Mouse (Mus musculus) limb, embryonic 11.5 days (tissue): Measurements from ENCODE around the gene Aox4. TPM values are rescaled to one million over a fixed set of nuclear protein-coding genes. Genes with fewer than 3 reads are reported as not detected.

Experiments
- ATAC-seq: fragments of 200-750 bp; cut with Nextera tagmentation; 2 replicates; pipeline ENCODE4 v1.8.0; 2017; ENCODE audit warnings: low read depth; ENCODE audit not compliant: insufficient number of reproducible peaks, low FRiP score, low TSS enrichment
- DNase-seq: peaks from one replicate; pipeline ENCODE4 v3.0.0-alpha.2; 2015; ENCODE audit warnings: low spot score
- H3K27ac ChIP-seq: fragments of 300-500 bp; sonication (generic); replicated peaks from 2 replicates; pipeline ENCODE4 v1.5.1; 2014; ENCODE audit warnings: low read depth, mild to moderate bottlenecking, low read length
- H3K27me3 ChIP-seq: fragments of 300-500 bp; sonication (generic); 2 replicates; pipeline ENCODE4 v1.6.1; 2014; ENCODE audit warnings: mild to moderate bottlenecking, low read length, mixed read lengths; ENCODE audit not compliant: control insufficient read depth, insufficient read depth
- H3K36me3 ChIP-seq: fragments of 300-500 bp; sonication (generic); 2 replicates; pipeline ENCODE4 v1.6.1; 2014; ENCODE audit warnings: mild to moderate bottlenecking, low read length, moderate library complexity, mixed read lengths; ENCODE audit not compliant: control insufficient read depth, insufficient read depth
- H3K4me1 ChIP-seq: fragments of 300-500 bp; sonication (generic); 2 replicates; pipeline ENCODE4 v1.6.1; 2014; ENCODE audit warnings: low read length, mixed read lengths; ENCODE audit not compliant: control insufficient read depth, insufficient read depth
- H3K4me2 ChIP-seq: fragments of 300-500 bp; sonication (generic); 2 replicates; pipeline ENCODE4 v1.6.1; 2014; ENCODE audit warnings: low read depth, mild to moderate bottlenecking, moderate library complexity; ENCODE audit not compliant: severe bottlenecking
- H3K4me3 ChIP-seq: fragments of 300-500 bp; sonication (generic); 2 replicates; pipeline ENCODE4 v1.5.1; 2014; ENCODE audit warnings: low read depth, low read length
- H3K9ac ChIP-seq: fragments of 300-500 bp; sonication (generic); 2 replicates; pipeline ENCODE4 v1.6.1; 2014; ENCODE audit warnings: mild to moderate bottlenecking, low read length
- H3K9me3 ChIP-seq: fragments of 300-500 bp; sonication (generic); 2 replicates; pipeline ENCODE4 v1.6.1; 2016; ENCODE audit warnings: low read length; ENCODE audit not compliant: control insufficient read depth
- WGBS: fragments of 180-500 bp; shearing (Covaris S2); extraction: QIAGEN DNeasy Blood & Tissue Kit; methylation state at CpG from one replicate; pipeline ENCODE4 v1.1.7; 2014; 5-methylcytosine and 5-hydroxymethylcytosine counted together
- polyA plus RNA-seq: library from polyadenylated mRNA; unstranded; fragments of >200 nt; fragmentation: Nextera tagmentation; extraction: Ambion mirVana; gene quantifications from 2 replicates; pipeline ENCODE4 v1.2.1, GENCODE M21; 2014

Aox4 gene
- polyA plus RNA-seq, 1 experiment from 2014 or later = 0.08 TPM

DNA sequence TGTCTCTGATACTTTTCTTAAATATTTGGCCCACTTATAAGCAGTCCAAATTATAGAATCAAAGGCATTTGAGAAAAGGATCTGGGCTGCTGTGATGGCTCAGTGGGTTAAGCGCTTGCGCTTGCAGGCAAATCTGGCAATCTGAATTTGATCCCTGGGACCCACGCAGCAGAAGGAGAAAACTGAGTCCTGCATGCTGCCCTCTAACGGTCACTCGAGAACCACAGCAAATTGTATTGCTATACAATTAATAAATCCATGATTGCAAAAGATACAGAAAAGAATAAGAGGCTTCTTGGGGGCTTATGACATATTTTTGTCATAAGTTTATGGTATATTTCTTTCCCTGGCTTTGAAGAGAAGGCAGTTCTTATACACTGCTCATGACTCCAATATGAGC is 25.2 kb downstream of the Aox4 start:
- no peaks in the 10 kb centered on the region for H3K27me3 ChIP-seq
- no peak overlapping the region for H3K4me3 ChIP-seq
- H3K9ac ChIP-seq = no peak overlapping the region
- no peaks in the 10 kb centered on the region for H3K36me3 ChIP-seq
- 45% methylated on average over 5 of the region's 5 CpGs for WGBS
- no peaks in the 10 kb centered on the region for H3K4me1 ChIP-seq
- DNase-seq = no peak
- H3K9me3 ChIP-seq = no peaks in the 10 kb centered on the region; the same call in 1 of the 2 replicates
- no peak for ATAC-seq
- H3K27ac ChIP-seq = no peak overlapping the region
- no peak overlapping the region for H3K4me2 ChIP-seq

DNA sequence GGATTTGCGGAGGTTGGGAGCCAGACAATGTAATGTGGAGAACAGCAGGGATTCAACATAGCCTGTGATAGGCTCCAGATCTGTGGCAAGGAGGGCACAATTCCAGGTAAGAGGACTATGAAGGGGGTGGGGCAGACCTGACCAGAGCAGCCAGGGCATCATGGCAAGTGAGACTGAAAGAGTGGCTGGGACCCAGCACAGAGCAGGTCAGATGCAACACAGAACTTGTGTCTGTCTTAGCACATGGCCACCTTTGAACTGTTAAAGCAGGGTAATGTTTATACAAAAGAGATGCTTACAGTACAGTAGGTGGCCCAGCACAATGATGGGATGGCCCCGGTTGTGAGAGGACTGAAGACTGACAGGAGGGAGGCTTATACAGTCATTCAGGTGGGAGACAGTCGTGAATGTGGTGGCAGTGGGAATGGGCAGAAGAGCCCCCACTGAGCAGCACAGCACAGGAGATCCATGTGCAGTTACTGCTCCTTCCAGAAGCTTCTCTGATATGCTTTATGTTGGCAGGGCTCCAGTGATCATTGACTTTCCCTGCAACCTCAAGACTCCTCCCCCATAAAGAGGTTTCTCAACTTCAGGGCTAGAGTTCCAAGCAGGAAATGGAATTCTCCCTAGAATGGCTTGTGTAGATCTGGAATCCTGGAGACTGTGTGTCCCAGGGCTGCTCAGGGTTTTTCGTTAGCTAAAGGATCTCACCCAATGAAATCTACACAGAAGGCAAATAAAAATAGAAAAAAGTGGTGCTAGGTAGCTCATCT is 27.5 kb downstream of the Aox4 start:
- Histone ChIP-seq H3K27ac (no peak overlapping the region), H3K36me3 (no peaks in the 10 kb centered on the region), H3K9ac (no peak overlapping the region), H3K4me1 (no peaks in the 10 kb centered on the region), H3K4me2 (no peak overlapping the region), H3K27me3 (no peaks in the 10 kb centered on the region), H3K4me3 (no peak overlapping the region), H3K9me3 (no peaks in the 10 kb centered on the region; the same call in 1 of the 2 replicates)
- DNase-seq (no peak), ATAC-seq (no peak)
- WGBS = 85% methylated on average over 4 of the region's 4 CpGs

DNA sequence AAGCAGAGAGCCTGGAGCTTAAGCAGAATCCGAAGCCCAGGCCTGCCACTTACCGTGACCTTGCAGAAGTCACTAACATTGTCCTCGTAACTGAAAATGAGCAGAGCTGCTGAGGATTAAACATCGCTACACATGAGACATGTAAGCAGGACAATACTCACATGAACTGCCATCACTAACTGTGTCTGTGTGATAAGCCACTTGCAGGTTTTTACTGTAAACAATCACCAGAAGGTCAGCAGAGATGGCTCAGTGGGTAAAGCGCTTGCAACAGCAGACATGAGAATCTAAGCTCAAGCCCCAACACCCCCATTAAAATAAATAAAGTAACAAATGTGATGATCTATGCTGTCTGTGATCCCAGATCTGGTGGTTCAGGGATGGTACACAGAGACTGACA is 28.2 kb downstream of the Aox4 start:
- H3K4me1 ChIP-seq = no peaks in the 10 kb centered on the region
- no peak overlapping the region for H3K4me2 ChIP-seq
- H3K9ac ChIP-seq = no peak overlapping the region
- ATAC-seq (no peak), DNase-seq (no peak)
- no peak overlapping the region for H3K27ac ChIP-seq
- no peaks in the 10 kb centered on the region; the same call in 1 of the 2 replicates for H3K9me3 ChIP-seq
- H3K4me3 ChIP-seq = no peak overlapping the region
- H3K27me3 ChIP-seq = no peaks in the 10 kb centered on the region
- 84% methylated on average over 5 of the region's 5 CpGs for WGBS
- no peaks in the 10 kb centered on the region for H3K36me3 ChIP-seq

DNA sequence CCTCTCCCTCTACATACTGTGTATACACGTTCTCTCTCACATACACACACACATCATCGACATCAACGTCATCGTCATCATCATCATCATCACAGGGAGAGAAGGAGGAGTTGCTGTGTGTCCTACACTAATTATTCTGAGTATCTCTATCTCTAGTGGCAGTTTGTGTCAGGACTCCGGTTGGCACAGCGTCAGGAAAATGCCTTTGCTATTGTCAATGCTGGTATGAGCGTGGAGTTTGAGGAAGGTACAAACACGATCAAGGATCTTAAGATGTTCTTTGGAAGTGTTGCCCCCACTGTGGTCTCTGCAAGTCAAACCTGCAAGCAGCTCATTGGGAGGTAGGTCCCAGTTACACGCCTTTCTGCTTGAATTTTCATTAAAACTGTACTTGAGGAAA is 28.8 kb downstream of the Aox4 start:
- no peak for ATAC-seq
- Histone ChIP-seq H3K9me3 (no peaks in the 10 kb centered on the region; the same call in 1 of the 2 replicates), H3K27me3 (no peaks in the 10 kb centered on the region), H3K4me1 (no peaks in the 10 kb centered on the region), H3K4me2 (no peak overlapping the region), H3K27ac (no peak overlapping the region), H3K36me3 (no peaks in the 10 kb centered on the region), H3K9ac (no peak overlapping the region), H3K4me3 (no peak overlapping the region)
- DNase-seq = no peak
- 95% methylated on average over 9 of the region's 9 CpGs for WGBS

DNA sequence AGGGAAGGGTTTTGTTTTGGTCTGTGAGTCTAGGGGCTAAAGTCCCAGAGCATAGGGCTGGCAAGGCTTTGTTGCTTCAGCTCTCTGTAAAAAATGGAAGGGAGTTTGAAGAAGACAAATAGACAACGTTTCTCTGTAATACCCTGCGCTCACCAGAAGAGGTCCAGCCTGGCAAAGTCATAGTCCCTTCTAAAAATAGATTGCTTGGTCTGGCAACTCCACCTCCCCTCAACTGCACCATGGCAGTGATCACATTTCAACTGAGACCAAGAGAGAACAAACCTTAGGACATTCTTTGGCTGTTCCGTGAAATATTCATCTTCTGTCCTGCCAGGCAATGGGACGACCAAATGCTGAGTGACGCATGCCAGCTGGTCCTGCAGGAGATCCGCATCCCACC is 30.1 kb downstream of the Aox4 start:
- no peak overlapping the region for H3K4me2 ChIP-seq
- H3K27ac ChIP-seq = no peak overlapping the region
- DNase-seq = no peak
- no peak overlapping the region for H3K9ac ChIP-seq
- H3K36me3 ChIP-seq = no peaks in the 10 kb centered on the region
- no peak overlapping the region for H3K4me3 ChIP-seq
- H3K4me1 ChIP-seq = no peaks in the 10 kb centered on the region
- ATAC-seq = no peak
- H3K9me3 ChIP-seq = no peaks in the 10 kb centered on the region; the same call in 1 of the 2 replicates
- 69% methylated on average over 6 of the region's 6 CpGs for WGBS
- H3K27me3 ChIP-seq = no peaks in the 10 kb centered on the region

DNA sequence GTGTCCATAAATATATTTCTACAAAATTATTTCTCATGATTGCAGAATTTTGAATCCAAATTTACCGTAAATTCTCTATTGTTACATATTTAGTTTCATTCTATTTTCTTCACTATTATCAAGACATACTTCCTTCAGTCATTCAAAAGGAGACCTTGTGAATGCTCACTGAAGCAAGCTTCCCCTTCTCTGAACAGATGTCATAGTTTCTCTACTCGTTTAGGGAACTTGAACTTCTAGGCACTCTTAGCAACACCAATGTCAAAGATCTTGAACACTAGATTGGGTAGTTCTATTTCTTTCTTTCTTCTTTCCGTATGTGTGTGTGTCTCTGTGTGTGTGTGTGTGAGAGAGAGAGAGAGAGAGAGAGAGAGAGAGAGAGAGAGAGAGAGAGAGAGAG is 34.3 kb downstream of the Aox4 start:
- Histone ChIP-seq H3K36me3 (no peaks in the 10 kb centered on the region), H3K27me3 (no peaks in the 10 kb centered on the region), H3K4me2 (no peak overlapping the region), H3K4me3 (no peak overlapping the region), H3K4me1 (no peaks in the 10 kb centered on the region), H3K9ac (no peak overlapping the region), H3K27ac (no peak overlapping the region), H3K9me3 (no peaks in the 10 kb centered on the region)
- WGBS = 86% methylated on average over 3 of the region's 3 CpGs
- DNase-seq (no peak), ATAC-seq (no peak)

DNA sequence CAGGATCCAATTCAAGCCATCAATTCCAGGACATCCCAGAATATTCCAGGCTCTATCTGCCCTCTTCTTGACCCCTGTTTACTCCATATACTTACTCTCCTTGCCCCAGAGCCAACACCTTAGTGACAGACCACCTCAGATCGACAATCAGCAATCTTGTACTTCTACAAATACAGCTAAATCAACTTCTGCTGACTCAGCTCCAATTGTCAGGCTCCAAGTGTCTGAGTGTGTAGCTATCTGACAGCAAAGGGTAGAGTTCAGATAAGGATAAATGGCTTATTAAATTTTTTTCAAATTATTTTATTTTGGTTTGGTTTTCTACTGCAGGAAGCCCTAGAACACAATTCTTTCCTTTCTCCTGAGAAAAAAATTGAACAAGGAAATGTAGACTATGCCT is 38.3 kb downstream of the Aox4 start:
- no peaks in the 10 kb centered on the region for H3K4me1 ChIP-seq
- H3K9me3 ChIP-seq = no peaks in the 10 kb centered on the region
- H3K4me3 ChIP-seq = no peak overlapping the region
- no peaks in the 10 kb centered on the region for H3K36me3 ChIP-seq
- H3K9ac ChIP-seq = no peak overlapping the region
- ATAC-seq (no peak), DNase-seq (no peak)
- H3K27ac ChIP-seq = no peak overlapping the region
- H3K4me2 ChIP-seq = no peak overlapping the region
- H3K27me3 ChIP-seq = no peaks in the 10 kb centered on the region
- 82% methylated on average over 1 of the region's 1 CpGs for WGBS

DNA sequence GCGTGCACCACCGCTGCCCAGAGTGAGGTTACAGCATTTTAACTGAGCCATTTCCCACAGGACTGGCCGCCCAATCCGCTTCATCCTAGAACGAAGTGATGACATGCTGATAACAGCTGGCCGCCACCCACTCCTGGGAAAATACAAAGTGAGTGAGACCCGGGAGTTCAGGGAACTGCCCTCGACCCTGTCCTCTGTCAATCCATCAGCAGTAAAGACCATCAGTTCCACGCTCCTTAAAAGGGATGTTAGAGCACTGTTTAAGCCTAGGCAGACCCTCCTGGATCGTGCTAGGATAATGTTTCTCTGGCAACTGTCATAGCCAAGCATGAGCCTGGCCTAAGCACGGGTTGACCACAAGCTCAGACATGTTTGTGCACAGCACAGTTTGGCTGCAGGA is 43.3 kb downstream of the Aox4 start:
- 68% methylated on average over 11 of the region's 11 CpGs for WGBS
- no peaks in the 10 kb centered on the region for H3K9me3 ChIP-seq
- no peak overlapping the region for H3K27ac ChIP-seq
- ATAC-seq (no peak), DNase-seq (no peak)
- H3K4me3 ChIP-seq = no peak overlapping the region
- H3K4me2 ChIP-seq = no peak overlapping the region
- H3K36me3 ChIP-seq = no peaks in the 10 kb centered on the region
- no peak overlapping the region for H3K9ac ChIP-seq
- no peaks in the 10 kb centered on the region for H3K27me3 ChIP-seq
- no peaks in the 10 kb centered on the region for H3K4me1 ChIP-seq
